Mouse (Mus musculus): ENCODE measurements at regions not wholly inside any gene's neighbourhood (a gene's known extent, or its start where the extent isn't known, plus 50 kb on each side); places are given as distances from the start of the nearest gene placed in this dataset.

DNA sequence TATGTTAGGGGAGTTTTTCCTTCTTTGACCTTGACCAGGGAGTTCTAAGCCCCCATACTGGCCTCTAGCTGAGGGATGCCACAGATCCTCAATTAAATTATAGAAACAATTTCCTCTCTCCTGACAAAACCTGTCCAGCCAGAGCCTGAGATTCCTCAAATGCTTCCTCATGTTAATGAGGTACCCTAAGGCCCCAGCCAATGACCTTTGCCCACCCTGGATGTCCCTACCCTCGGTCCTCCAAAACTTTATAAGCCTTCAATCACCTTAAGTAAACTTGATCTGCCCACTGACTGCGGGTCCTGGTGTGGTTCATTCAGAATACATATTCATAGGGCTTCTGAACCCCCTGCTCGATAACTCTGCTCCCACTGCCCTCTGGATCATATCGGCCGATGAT, 227.7 kb upstream of the Vstm2b start:
- no peak for DNase-seq (ENCODE audit: low read depth, low spot score)

- peak; percentile 58 for DNase-seq (ENCODE audit: low read depth, low spot score)
Observed at GRCm38 (mm10) chr7:40671068-40671467, 227.1 kb upstream of the Vstm2b start.

DNA sequence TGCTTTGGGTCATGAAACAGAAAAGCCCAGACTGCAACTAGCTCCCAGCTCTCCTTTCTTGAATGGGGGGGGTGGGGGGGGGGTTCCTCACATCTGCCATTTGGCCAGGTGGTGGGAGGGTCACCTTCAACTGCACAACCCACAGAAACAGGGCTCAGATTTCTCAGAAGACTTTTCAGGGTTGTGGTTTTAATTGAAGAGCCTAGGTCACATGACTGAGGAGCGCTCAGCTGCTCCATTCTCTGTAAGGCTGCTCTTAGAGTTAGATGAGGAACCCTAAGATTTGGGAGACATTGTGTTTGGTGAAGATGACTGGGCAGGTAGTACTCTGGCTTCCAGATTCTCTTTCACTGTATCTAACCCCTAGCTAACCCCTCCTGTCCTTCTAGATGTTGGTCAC, 225.8 kb upstream of the Vstm2b start:
- DNase-seq (ENCODE audit: low read depth, low spot score), result no peak

DNA sequence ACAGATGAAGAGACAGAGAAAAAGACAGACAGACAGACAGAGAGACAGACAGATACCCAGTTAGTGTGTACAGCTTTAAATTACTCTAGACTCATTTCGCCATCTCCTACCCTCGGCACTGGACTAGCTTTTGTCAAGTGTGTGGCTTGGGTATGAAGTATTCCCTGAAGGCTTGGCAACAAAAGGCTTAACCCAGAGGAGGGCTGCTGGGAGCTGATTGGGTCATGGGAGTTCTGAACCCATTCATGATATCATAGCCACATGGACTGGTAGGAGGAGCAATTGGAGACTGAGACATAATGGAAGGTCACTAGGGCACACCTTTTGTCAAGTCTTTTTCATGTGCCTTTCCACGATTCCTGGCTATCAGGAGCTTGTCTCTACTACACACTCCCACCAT, 223.7 kb upstream of the Vstm2b start:
- DNase-seq (ENCODE audit: low read depth, low spot score), result no peak

DNA sequence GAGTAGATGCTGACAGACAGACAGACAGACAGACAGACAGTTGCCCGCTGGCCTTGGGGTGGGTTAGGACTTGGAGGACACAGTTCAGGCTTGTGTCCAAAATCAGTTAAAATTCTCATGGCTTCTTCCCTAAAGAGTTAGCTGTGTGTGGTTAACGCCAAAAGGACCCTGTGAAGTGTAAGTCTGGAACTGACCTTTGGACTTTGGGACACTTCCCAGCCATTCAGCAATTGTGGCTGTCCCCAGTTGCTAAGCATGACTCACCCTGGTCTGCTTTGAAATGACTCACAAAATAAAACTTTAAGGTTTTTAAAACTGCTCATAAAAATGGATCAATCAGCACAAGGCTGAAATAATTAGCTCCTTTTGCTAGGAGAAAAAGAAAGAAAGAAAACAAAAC, 220.5 kb upstream of the Vstm2b start:
- DNase-seq (ENCODE audit: low read depth, low spot score), result no peak

DNA sequence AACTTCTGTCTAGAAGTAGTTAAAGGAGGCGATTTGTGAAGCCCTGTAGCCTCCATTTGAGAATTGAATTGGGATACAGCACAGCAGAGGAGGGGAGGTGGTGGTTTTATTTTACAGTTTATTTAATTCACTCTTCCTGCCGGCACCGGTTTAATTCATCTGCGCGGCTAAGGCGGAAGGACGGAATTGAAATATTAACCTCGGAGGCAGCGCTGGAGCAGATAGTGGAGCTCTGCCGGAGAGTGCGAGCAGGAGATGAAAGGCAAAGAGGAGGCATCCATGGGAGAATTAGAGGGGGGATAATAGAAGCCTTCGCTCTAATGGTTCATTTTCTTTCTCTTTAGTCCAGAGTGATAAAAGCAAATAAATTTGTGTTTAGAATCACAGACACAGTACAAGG, 217.6 kb upstream of the Vstm2b start:
- DNase-seq (ENCODE audit: low read depth, low spot score), result no peak

GRCm38 (mm10) chr7:40680993-40681392, 217.1 kb upstream of the Vstm2b start:
- DNase-seq (ENCODE audit: low read depth, low spot score), result no peak

- DNase-seq (ENCODE audit: low read depth, low spot score), result no peak
Observed at GRCm38 (mm10) chr7:40683176-40683575, 215.0 kb upstream of the Vstm2b start.

GRCm38 (mm10) chr7:40683641-40684040, 214.5 kb upstream of the Vstm2b start:
- DNase-seq (ENCODE audit: low read depth, low spot score), result no peak

- peak; percentile 61 for DNase-seq (ENCODE audit: low read depth, low spot score)
Observed at GRCm38 (mm10) chr7:40687005-40687404, 211.1 kb upstream of the Vstm2b start.

GRCm38 (mm10) chr7:40688546-40688945, 209.6 kb upstream of the Vstm2b start:
- no peak for DNase-seq (ENCODE audit: low read depth, low spot score)

- no peak for DNase-seq (ENCODE audit: low read depth, low spot score)
Observed at GRCm38 (mm10) chr7:40693755-40694154, 204.4 kb upstream of the Vstm2b start.

DNA sequence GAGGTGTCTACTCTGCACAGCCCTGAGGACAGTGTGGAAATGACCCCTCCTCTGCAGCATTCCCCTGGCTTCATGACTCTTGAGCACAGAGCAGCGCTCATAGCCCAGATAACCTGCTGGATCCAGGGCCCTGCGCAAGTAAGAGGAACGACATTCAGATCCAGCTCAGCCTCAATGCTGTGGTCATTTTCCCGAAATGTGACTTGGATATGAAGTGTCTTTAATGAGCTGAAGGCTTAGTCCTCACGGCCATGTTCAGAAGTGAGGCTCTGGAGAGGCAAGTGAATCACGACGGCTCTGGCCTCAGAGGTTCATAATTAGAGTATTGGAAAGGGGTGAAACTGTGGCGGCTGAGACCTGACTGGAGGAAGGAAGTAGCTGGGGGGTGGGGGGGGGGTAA, 200.6 kb upstream of the Vstm2b start:
- no peak for DNase-seq (ENCODE audit: low read depth, low spot score)

- no peak for DNase-seq (ENCODE audit: low read depth, low spot score)
Observed at GRCm38 (mm10) chr7:40698309-40698708, 199.8 kb upstream of the Vstm2b start.

- no peak for DNase-seq (ENCODE audit: low read depth, low spot score)
Observed at GRCm38 (mm10) chr7:40699633-40700032, 198.5 kb upstream of the Vstm2b start.

DNA sequence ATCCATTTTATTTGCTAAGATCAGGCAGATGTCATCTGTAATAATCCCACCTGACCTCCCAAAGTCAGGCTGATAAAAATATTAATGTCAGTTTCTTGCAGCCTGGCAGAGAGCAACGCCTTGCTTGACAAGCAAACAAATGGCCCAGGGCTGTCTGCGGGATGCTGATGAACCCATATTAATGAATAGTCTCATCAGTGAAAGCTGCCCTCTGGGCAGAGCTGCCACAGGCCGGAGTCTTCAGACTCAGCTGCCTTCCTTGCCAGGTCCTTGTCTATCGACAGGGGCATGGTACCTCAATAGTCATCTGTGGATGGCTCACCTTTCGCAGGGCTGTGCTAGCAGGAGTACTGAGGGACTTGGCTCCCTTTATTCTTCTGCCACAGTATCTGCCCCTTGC, 197.5 kb upstream of the Vstm2b start:
- no peak for DNase-seq (ENCODE audit: low read depth, low spot score)

DNA sequence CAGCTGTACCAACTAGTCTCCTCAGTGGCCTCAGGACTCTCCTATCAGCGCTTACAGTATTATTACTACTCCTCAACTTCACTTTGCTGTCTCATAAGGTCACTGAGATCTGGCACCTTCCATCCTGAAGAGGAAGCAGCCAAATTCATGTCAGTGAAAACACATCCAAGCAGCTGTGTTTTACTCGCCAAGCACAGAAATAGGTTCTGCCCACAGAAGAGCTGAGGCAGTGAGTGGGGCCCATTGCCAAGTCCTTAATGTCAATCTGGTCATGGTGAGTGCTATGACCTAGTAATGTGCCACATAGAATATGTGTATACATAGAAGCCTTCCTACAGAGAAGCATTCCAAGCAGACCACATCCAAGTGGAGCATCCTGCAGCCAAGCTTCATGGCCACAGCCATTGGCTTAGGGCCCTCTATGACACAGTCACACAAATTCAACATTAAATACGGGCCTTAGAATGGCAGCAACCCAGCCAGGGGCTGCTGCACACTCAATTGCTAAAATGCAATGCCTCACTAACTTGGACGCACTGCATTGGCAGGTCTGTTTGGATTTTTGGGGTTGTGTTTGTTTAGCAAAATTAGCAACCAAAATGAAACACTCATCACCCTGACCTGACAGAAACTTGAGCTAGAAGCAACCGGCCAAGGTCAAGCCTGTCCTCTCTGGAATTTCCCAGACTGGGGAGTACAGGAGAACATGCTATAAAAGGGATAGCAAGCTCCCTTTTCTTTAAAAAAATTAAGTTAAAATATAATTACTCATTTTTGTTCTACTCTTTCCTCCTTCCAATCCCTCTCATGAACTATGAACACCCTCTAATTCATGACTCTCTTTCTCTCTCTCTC, 195.7 kb upstream of the Vstm2b start:
- no peak for DNase-seq (ENCODE audit: low read depth, low spot score)

GRCm38 (mm10) chr7:40708231-40708630, 189.9 kb upstream of the Vstm2b start:
- DNase-seq (ENCODE audit: low read depth, low spot score), result no peak

DNA sequence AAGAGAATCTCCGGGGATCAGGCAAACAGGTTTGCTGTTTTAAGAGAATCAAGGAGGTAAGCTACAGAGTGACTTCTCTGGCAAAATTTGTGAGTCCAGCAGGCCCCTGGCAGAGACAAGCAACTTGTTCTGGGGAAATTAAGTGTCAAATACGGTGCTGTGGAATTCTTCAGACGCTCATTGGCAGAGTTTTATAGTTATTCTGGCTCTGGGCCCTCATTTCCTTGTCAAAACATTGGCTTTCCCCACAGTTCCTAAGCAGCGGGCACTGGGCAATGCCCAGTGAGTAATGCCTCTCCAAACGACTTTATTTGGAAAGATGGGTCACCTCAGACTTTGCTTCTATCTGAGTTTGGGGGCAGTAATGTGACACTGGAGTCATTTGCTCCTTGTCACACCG, 180.1 kb upstream of the Vstm2b start:
- no peak for DNase-seq (ENCODE audit: low read depth, low spot score)

- DNase-seq (ENCODE audit: low read depth, low spot score), result no peak
Observed at GRCm38 (mm10) chr7:40736971-40737468, 161.1 kb upstream of the Vstm2b start.

DNA sequence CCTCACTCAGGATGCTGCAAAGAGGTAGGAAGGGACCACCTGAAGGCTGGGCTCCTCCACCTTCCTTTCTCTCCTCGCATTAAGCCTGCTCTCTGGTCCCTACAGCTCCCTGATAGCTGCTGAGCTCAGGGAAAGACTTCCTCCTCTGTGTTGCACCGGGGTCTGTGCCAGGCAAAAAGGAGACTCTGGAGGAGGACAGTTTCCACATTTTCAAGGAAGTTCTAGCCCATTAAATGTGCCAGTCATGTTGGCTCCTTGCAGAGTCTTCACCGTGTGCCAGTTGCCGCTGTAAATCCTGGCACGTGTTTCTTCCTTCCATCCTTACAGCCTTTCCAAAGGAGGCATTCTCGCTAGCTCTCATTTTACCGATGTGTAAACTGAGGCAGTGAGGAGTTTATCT, 160.6 kb upstream of the Vstm2b start:
- DNase-seq (ENCODE audit: low read depth, low spot score), result no peak

DNA sequence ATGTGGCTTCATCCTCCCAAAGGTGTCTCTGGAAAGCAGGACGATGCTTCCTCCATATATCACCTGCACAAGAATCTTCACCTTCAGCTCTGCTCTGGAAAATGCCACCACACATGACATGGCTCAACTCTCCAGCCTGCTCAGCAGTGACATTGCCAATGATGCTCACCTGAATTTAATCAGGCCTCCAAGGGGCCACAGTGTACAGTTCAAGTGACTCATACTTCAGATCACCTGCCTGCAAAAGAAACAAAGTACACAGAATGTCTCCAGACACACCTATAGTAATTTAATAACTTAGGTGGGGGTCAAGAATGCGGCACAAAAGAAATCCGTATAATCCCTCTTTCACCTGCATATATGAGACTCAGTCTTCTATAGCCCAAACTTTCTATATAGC, 160.0 kb upstream of the Vstm2b start:
- no peak for DNase-seq (ENCODE audit: low read depth, low spot score)

- no peak for DNase-seq (ENCODE audit: low read depth, low spot score)
Observed at GRCm38 (mm10) chr7:40742553-40743151, 155.5 kb upstream of the Vstm2b start.

Measured in R1 (cell line).